Mouse (Mus musculus) CH12.LX (cell line): Measurements from ENCODE around the gene Rabgap1l. TPM values are rescaled to one million over a fixed set of nuclear protein-coding genes. Genes with fewer than 3 reads are reported as not detected.

Source experiments
- DNase-seq: peaks from one replicate; pipeline ENCODE4 v3.0.0-alpha.2; 2013; ENCODE audit errors: extremely low read depth
- H3K27ac ChIP-seq: 2 replicates; pipeline ENCODE4 v1.5.1; 2012; ENCODE audit warnings: low read depth, mild to moderate bottlenecking, control low read depth, moderate library complexity; ENCODE audit not compliant: insufficient read depth
- H3K27me3 ChIP-seq: replicated peaks from 2 replicates; pipeline ENCODE3; 2012; ENCODE audit warnings: inconsistent platforms
- H3K36me3 ChIP-seq, 2 experiments: replicated peaks in 1 of 2; 2 replicates each; pipeline versions ENCODE3 to v1.6.1; 2012; ENCODE audit warnings: inconsistent platforms in 1 of 2, low read length in 1 of 2, mild to moderate bottlenecking in 1 of 2, mixed read lengths in 1 of 2, moderate library complexity in 1 of 2; ENCODE audit not compliant: control insufficient read depth in 1 of 2, insufficient read depth in 1 of 2
- H3K4me1 ChIP-seq, 2 experiments: 2 replicates each; pipeline ENCODE4 v1.6.1; 2012; ENCODE audit warnings: inconsistent platforms in 1 of 2, moderate library complexity in 1 of 2; ENCODE audit not compliant: insufficient read depth in 2 of 2, control insufficient read depth in 1 of 2
- H3K4me2 ChIP-seq: 2 replicates; pipeline ENCODE4 v1.6.1; 2012; ENCODE audit warnings: low read depth, mild to moderate bottlenecking, control low read depth; ENCODE audit not compliant: poor library complexity, insufficient read depth, severe bottlenecking
- H3K4me3 ChIP-seq, 3 experiments: fragments of 150-350 bp in 1 of 3; sonication (generic) in 1 of 3; replicated peaks in 1 of 3; 2 replicates each; pipeline versions ENCODE3 to v1.5.1; 2011 to 2012; ENCODE audit warnings: low read depth in 2 of 3, low read length in 2 of 3, mild to moderate bottlenecking in 2 of 3, moderate library complexity in 2 of 3, control low read depth in 1 of 3, improper control_type of control experiment in 1 of 3, inconsistent platforms in 1 of 3, mixed read lengths in 1 of 3; ENCODE audit not compliant: poor library complexity in 1 of 3
- H3K79me2 ChIP-seq: replicated peaks from 2 replicates; pipeline ENCODE4 v1.6.1; 2012; ENCODE audit warnings: mild to moderate bottlenecking, moderate library complexity; ENCODE audit not compliant: control insufficient read depth, poor library complexity, insufficient read depth, severe bottlenecking; ENCODE audit errors: extremely low read depth
- H3K9ac ChIP-seq: 2 replicates; pipeline ENCODE4 v1.6.1; 2012; ENCODE audit warnings: low read depth, mild to moderate bottlenecking, control low read depth, moderate library complexity; ENCODE audit not compliant: insufficient read depth
- H3K9me3 ChIP-seq: replicated peaks from 2 replicates; pipeline ENCODE3; 2012; ENCODE audit warnings: low read length, inconsistent platforms, mixed read lengths
- BHLHE40 ChIP-seq: IDR thresholded peaks from 2 replicates; pipeline ENCODE4 v1.6.1; 2011; ENCODE audit warnings: mild to moderate bottlenecking, low read depth, low read length, improper control_type of control experiment
- CHD2 ChIP-seq: IDR thresholded peaks from 2 replicates; pipeline ENCODE4 v1.6.1; 2011; ENCODE audit warnings: low read length, improper control_type of control experiment
- CTCF ChIP-seq, 2 experiments: IDR thresholded peaks in 1 of 2; conservative IDR thresholded peaks in 1 of 2; 2 replicates each; pipeline ENCODE4 v1.5.1; 2011 to 2012; ENCODE audit warnings: low read depth in 2 of 2, low read length in 2 of 2, improper control_type of control experiment in 1 of 2, inconsistent platforms in 1 of 2, mild to moderate bottlenecking in 1 of 2, moderate library complexity in 1 of 2
- EP300 ChIP-seq: IDR thresholded peaks from 2 replicates; pipeline ENCODE4 v1.6.1; 2011; ENCODE audit warnings: low read length, improper control_type of control experiment
- ETS1 ChIP-seq: conservative IDR thresholded peaks from 2 replicates; pipeline ENCODE4 v1.6.1; 2012; ENCODE audit warnings: low read depth, mild to moderate bottlenecking, inconsistent platforms, low read length, improper control_type of control experiment, moderate library complexity
- GABPA ChIP-seq: IDR thresholded peaks from 2 replicates; pipeline ENCODE4 v1.6.1; 2012; ENCODE audit warnings: low read depth, low read length, improper control_type of control experiment, inconsistent platforms; ENCODE audit not compliant: insufficient replicate concordance
- MAX ChIP-seq: IDR thresholded peaks from 2 replicates; pipeline ENCODE4 v1.6.1; 2011; ENCODE audit warnings: low read length, improper control_type of control experiment
- MAZ ChIP-seq: IDR thresholded peaks from 2 replicates; pipeline ENCODE4 v1.6.1; 2012; ENCODE audit warnings: low read depth, mild to moderate bottlenecking, inconsistent platforms, low read length, improper control_type of control experiment, moderate library complexity
- NELFE ChIP-seq: IDR thresholded peaks from 2 replicates; pipeline ENCODE4 v1.6.1; 2011; ENCODE audit warnings: low read depth, low read length, improper control_type of control experiment
- PAX5 ChIP-seq: IDR thresholded peaks from 2 replicates; pipeline ENCODE4 v1.6.1; 2012; ENCODE audit warnings: low read length, inconsistent platforms, mixed read lengths
- RAD21 ChIP-seq: IDR thresholded peaks from 2 replicates; pipeline ENCODE4 v1.6.1; 2011; ENCODE audit warnings: low read depth, mild to moderate bottlenecking, low read length, improper control_type of control experiment, moderate library complexity
- RCOR1 ChIP-seq: conservative IDR thresholded peaks from 2 replicates; pipeline ENCODE4 v1.6.1; 2012; ENCODE audit warnings: low read depth, mild to moderate bottlenecking, inconsistent platforms, low read length, improper control_type of control experiment
- SIN3A ChIP-seq: IDR thresholded peaks from 2 replicates; pipeline ENCODE4 v1.6.1; 2012; ENCODE audit warnings: low read length, improper control_type of control experiment, inconsistent platforms
- SMC3 ChIP-seq: IDR thresholded peaks from 2 replicates; pipeline ENCODE4 v1.6.1; 2011; ENCODE audit warnings: low read depth, low read length, improper control_type of control experiment
- TBP ChIP-seq: conservative IDR thresholded peaks from 2 replicates; pipeline ENCODE4 v1.6.1; 2011; ENCODE audit warnings: low read depth, low read length, improper control_type of control experiment
- TCF12 ChIP-seq: IDR thresholded peaks from 2 replicates; pipeline ENCODE4 v1.6.1; 2014; ENCODE audit warnings: low read depth, mild to moderate bottlenecking, inconsistent platforms, low read length, improper control_type of control experiment
- UBTF ChIP-seq: IDR thresholded peaks from 2 replicates; pipeline ENCODE4 v1.6.1; 2012; ENCODE audit warnings: low read depth, mild to moderate bottlenecking, inconsistent platforms, low read length, improper control_type of control experiment, moderate library complexity
- USF1 ChIP-seq: IDR thresholded peaks from 2 replicates; pipeline ENCODE4 v1.6.1; 2014; ENCODE audit warnings: low read depth, mild to moderate bottlenecking, inconsistent platforms, low read length, improper control_type of control experiment
- USF2 ChIP-seq: conservative IDR thresholded peaks from 2 replicates; pipeline ENCODE4 v1.6.1; 2011; ENCODE audit warnings: low read depth, low read length, improper control_type of control experiment
- ZKSCAN1 ChIP-seq: IDR thresholded peaks from 2 replicates; pipeline ENCODE4 v1.6.1; 2012; ENCODE audit warnings: low read depth, inconsistent platforms, low read length, improper control_type of control experiment, borderline replicate concordance
- ZMIZ1 ChIP-seq: IDR thresholded peaks from 2 replicates; pipeline ENCODE4 v1.6.1; 2012; ENCODE audit warnings: low read depth, mild to moderate bottlenecking, inconsistent platforms, low read length, improper control_type of control experiment
- dilution Hi-C: fragments of 300-500 bp; cut with MboI; formaldehyde crosslinking; loops from 2 replicates; pipeline ENCODE4 v1.14.3; 2020; ENCODE audit warnings: low sequenced_read_pairs; ENCODE audit not compliant: extremely low pct_unique_long_range_greater_than_20kb, extremely low pct_ligation_motif_present
- in situ Hi-C: fragments of 300-500 bp; cut with MboI; formaldehyde crosslinking; loops from 3 replicates; pipeline ENCODE4 v1.14.3; 2019; ENCODE audit warnings: low sequenced_read_pairs, low pct_ligation_motif_present, low pct_unique_long_range_greater_than_20kb, mixed read lengths
- polyA plus RNA-seq: library from polyadenylated mRNA; unstranded; fragments of >175 nt; gene quantifications from 2 replicates; pipeline ENCODE4 v1.2.1, GENCODE M21; 2012; ENCODE audit warnings: low read depth; ENCODE audit not compliant: insufficient read length
- total RNA-seq, 2 experiments: library from RNA; depleted of rRNA; stranded (reverse); fragments of 300-350 nt in 1 of 2; fragments of >200 nt in 1 of 2; gene quantifications; 2 replicates each; pipeline ENCODE4 v1.2.3; 2012 to 2014

Rabgap1l gene
- total and polyA plus RNA-seq, 3 experiments, result 84.0 to 109 (median 85.6) TPM

DNA sequence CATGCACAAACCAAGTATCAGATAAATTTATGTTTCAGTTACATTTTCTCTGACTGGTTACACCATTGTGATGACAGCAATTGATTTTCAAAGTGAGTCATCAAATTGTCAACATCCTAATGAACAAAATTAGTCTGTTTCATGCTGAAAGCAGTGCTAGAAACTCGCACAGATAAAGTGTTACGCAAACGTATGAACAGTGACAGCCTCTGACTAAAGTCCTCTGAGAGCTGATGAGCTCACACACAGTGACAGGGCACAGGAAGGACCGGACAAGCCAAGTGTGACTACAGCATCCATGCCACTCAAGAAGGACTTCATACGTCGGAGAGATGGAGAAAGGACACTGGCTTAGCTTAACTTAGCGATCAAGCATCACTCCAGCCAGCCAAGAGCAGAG is 419.7 kb downstream of the Rabgap1l start:
- no peaks in the 10 kb centered on the region for H3K79me2 ChIP-seq
- no peaks in the 10 kb centered on the region for H3K9me3 ChIP-seq
- H3K27me3 ChIP-seq, result no peaks in the 10 kb centered on the region
- no peaks in the 10 kb centered on the region for H3K36me3 ChIP-seq
- dilution Hi-C loops, result no loop called here
- no peak overlapping the region for H3K9ac ChIP-seq
- in situ Hi-C loops, result loop anchor here (10.0 kb wide), 1 partner anchor 129 kb away; no protein-coding TSS in a partner anchor
- H3K27ac ChIP-seq, result no peak overlapping the region
- H3K4me3 ChIP-seq, result no peak overlapping the region
- H3K4me2 ChIP-seq, result no peak overlapping the region
- peaks cover 6 to 9% of the 10 kb centered on the region in 2 experiments; a peak in 3 of 4 replicates for H3K4me1 ChIP-seq
- TF ChIP-seq USF1 (no peak), EP300 (no peak)
- TF ChIP-seq, all 38 proteins: peak for 0
- DNase-seq, result no peak

DNA sequence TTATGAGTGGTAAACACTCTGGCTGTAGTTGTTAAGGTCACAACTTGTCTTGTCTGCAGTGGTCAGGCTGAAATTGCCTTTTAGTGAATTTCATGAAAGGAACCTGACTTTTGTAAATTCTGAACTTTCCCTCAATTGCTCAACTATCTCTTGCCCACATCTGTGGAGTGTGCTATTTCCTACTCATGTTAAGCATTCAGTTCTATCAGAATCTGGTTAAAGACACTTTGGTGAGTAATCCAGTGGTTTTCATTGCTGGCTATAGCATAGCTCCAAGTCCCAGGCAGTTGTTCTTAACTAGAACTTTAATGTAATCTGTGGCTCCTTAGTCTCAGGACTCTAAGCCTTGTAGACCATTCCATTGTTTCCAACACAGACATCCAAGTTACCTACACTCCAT is 421.3 kb downstream of the Rabgap1l start:
- TF ChIP-seq NELFE (no peak), USF2 (no peak), BHLHE40 (no peak), ZMIZ1 (no peak), RAD21 (no peak), SIN3A (no peak), PAX5 (no peak), UBTF (no peak), GABPA (no peak), CTCF (conservative IDR thresholded peaks at IDR 0.05 in 1 of 2, IDR thresholded peaks at IDR 0.05 in 1 of 2; ENCODE audit: low read depth in 2 of 2, low read length in 2 of 2) (no peak), TBP (no peak), ZKSCAN1 (no peak), MAZ (no peak), SMC3 (no peak), ETS1 (no peak), MAX (no peak), RCOR1 (no peak), CHD2 (no peak), TCF12 (no peak)

More for the DNA sequence above, 421.3 kb downstream of the Rabgap1l start:
- no peaks in the 10 kb centered on the region for H3K36me3 ChIP-seq
- no peak overlapping the region for H3K4me2 ChIP-seq
- no peak overlapping the region for H3K9ac ChIP-seq
- H3K27ac ChIP-seq, result no peak overlapping the region
- no peak for DNase-seq
- no peaks in the 10 kb centered on the region for H3K9me3 ChIP-seq
- in situ Hi-C loops (loop anchor here (10.0 kb wide), 1 partner anchor 127 kb away; no protein-coding TSS in a partner anchor), dilution Hi-C loops (no loop called here)
- peaks cover 6 to 9% of the 10 kb centered on the region in 2 experiments; a peak in 3 of 4 replicates for H3K4me1 ChIP-seq
- no peaks in the 10 kb centered on the region for H3K27me3 ChIP-seq
- H3K79me2 ChIP-seq, result no peaks in the 10 kb centered on the region
- H3K4me3 ChIP-seq, result no peak overlapping the region
